Mouse (Mus musculus) CH12.LX (cell line): Measurements from ENCODE around the gene Kcnc2. TPM values are rescaled to one million over a fixed set of nuclear protein-coding genes. Genes with fewer than 3 reads are reported as not detected.

ENCODE experiments used
- DNase-seq: peaks from one replicate; pipeline ENCODE4 v3.0.0-alpha.2; 2013; ENCODE audit errors: extremely low read depth
- H3K27ac ChIP-seq: 2 replicates; pipeline ENCODE4 v1.5.1; 2012; ENCODE audit warnings: low read depth, mild to moderate bottlenecking, control low read depth, moderate library complexity; ENCODE audit not compliant: insufficient read depth
- H3K27me3 ChIP-seq: replicated peaks from 2 replicates; pipeline ENCODE3; 2012; ENCODE audit warnings: inconsistent platforms
- H3K36me3 ChIP-seq, 2 experiments: replicated peaks in 1 of 2; 2 replicates each; pipeline versions ENCODE3 to v1.6.1; 2012; ENCODE audit warnings: inconsistent platforms in 1 of 2, low read length in 1 of 2, mild to moderate bottlenecking in 1 of 2, mixed read lengths in 1 of 2, moderate library complexity in 1 of 2; ENCODE audit not compliant: control insufficient read depth in 1 of 2, insufficient read depth in 1 of 2
- H3K4me1 ChIP-seq, 2 experiments: 2 replicates each; pipeline ENCODE4 v1.6.1; 2012; ENCODE audit warnings: inconsistent platforms in 1 of 2, moderate library complexity in 1 of 2; ENCODE audit not compliant: insufficient read depth in 2 of 2, control insufficient read depth in 1 of 2
- H3K4me2 ChIP-seq: 2 replicates; pipeline ENCODE4 v1.6.1; 2012; ENCODE audit warnings: low read depth, mild to moderate bottlenecking, control low read depth; ENCODE audit not compliant: poor library complexity, insufficient read depth, severe bottlenecking
- H3K4me3 ChIP-seq, 3 experiments: fragments of 150-350 bp in 1 of 3; sonication (generic) in 1 of 3; replicated peaks in 1 of 3; 2 replicates each; pipeline versions ENCODE3 to v1.5.1; 2011 to 2012; ENCODE audit warnings: low read depth in 2 of 3, low read length in 2 of 3, mild to moderate bottlenecking in 2 of 3, moderate library complexity in 2 of 3, control low read depth in 1 of 3, improper control_type of control experiment in 1 of 3, inconsistent platforms in 1 of 3, mixed read lengths in 1 of 3; ENCODE audit not compliant: poor library complexity in 1 of 3
- H3K79me2 ChIP-seq: replicated peaks from 2 replicates; pipeline ENCODE4 v1.6.1; 2012; ENCODE audit warnings: mild to moderate bottlenecking, moderate library complexity; ENCODE audit not compliant: control insufficient read depth, poor library complexity, insufficient read depth, severe bottlenecking; ENCODE audit errors: extremely low read depth
- H3K9ac ChIP-seq: 2 replicates; pipeline ENCODE4 v1.6.1; 2012; ENCODE audit warnings: low read depth, mild to moderate bottlenecking, control low read depth, moderate library complexity; ENCODE audit not compliant: insufficient read depth
- H3K9me3 ChIP-seq: replicated peaks from 2 replicates; pipeline ENCODE3; 2012; ENCODE audit warnings: low read length, inconsistent platforms, mixed read lengths
- BHLHE40 ChIP-seq: IDR thresholded peaks from 2 replicates; pipeline ENCODE4 v1.6.1; 2011; ENCODE audit warnings: mild to moderate bottlenecking, low read depth, low read length, improper control_type of control experiment
- CTCF ChIP-seq, 2 experiments: IDR thresholded peaks in 1 of 2; conservative IDR thresholded peaks in 1 of 2; 2 replicates each; pipeline ENCODE4 v1.5.1; 2011 to 2012; ENCODE audit warnings: low read depth in 2 of 2, low read length in 2 of 2, improper control_type of control experiment in 1 of 2, inconsistent platforms in 1 of 2, mild to moderate bottlenecking in 1 of 2, moderate library complexity in 1 of 2
- ELF1 ChIP-seq: IDR thresholded peaks from 2 replicates; pipeline ENCODE4 v1.6.1; 2014; ENCODE audit warnings: low read depth, mild to moderate bottlenecking, inconsistent platforms, low read length, improper control_type of control experiment
- EP300 ChIP-seq: IDR thresholded peaks from 2 replicates; pipeline ENCODE4 v1.6.1; 2011; ENCODE audit warnings: low read length, improper control_type of control experiment
- ETS1 ChIP-seq: conservative IDR thresholded peaks from 2 replicates; pipeline ENCODE4 v1.6.1; 2012; ENCODE audit warnings: low read depth, mild to moderate bottlenecking, inconsistent platforms, low read length, improper control_type of control experiment, moderate library complexity
- HCFC1 ChIP-seq: IDR thresholded peaks from 2 replicates; pipeline ENCODE4 v1.6.1; 2012; ENCODE audit warnings: low read depth, mild to moderate bottlenecking, inconsistent platforms, low read length, improper control_type of control experiment
- IRF4 ChIP-seq: IDR thresholded peaks from 2 replicates; pipeline ENCODE4 v1.6.1; 2014; ENCODE audit warnings: low read depth, mild to moderate bottlenecking, inconsistent platforms, low read length, improper control_type of control experiment
- JUN ChIP-seq: IDR thresholded peaks from 2 replicates; pipeline ENCODE4 v1.6.1; 2011; ENCODE audit warnings: low read depth, mild to moderate bottlenecking, low read length, improper control_type of control experiment, moderate library complexity; ENCODE audit not compliant: insufficient read depth
- JUND ChIP-seq: conservative IDR thresholded peaks from 2 replicates; pipeline ENCODE4 v1.6.1; 2011; ENCODE audit warnings: low read depth, low read length, improper control_type of control experiment
- MAX ChIP-seq: IDR thresholded peaks from 2 replicates; pipeline ENCODE4 v1.6.1; 2011; ENCODE audit warnings: low read length, improper control_type of control experiment
- MEF2A ChIP-seq: IDR thresholded peaks from 2 replicates; pipeline ENCODE4 v1.6.1; 2014; ENCODE audit warnings: low read depth, mild to moderate bottlenecking, inconsistent platforms, low read length, improper control_type of control experiment, borderline replicate concordance
- MXI1 ChIP-seq: IDR thresholded peaks from 2 replicates; pipeline ENCODE4 v1.6.1; 2011; ENCODE audit warnings: mild to moderate bottlenecking, low read depth, low read length, improper control_type of control experiment
- MYC ChIP-seq: IDR thresholded peaks from 2 replicates; pipeline ENCODE4 v1.6.1; 2011; ENCODE audit warnings: low read depth, mild to moderate bottlenecking, improper control_type of control experiment, low read length
- NRF1 ChIP-seq: IDR thresholded peaks from 2 replicates; pipeline ENCODE4 v1.6.1; 2014; ENCODE audit warnings: low read depth, mild to moderate bottlenecking, inconsistent platforms, low read length, improper control_type of control experiment, moderate library complexity
- RCOR1 ChIP-seq: conservative IDR thresholded peaks from 2 replicates; pipeline ENCODE4 v1.6.1; 2012; ENCODE audit warnings: low read depth, mild to moderate bottlenecking, inconsistent platforms, low read length, improper control_type of control experiment
- SIN3A ChIP-seq: IDR thresholded peaks from 2 replicates; pipeline ENCODE4 v1.6.1; 2012; ENCODE audit warnings: low read length, improper control_type of control experiment, inconsistent platforms
- SMC3 ChIP-seq: IDR thresholded peaks from 2 replicates; pipeline ENCODE4 v1.6.1; 2011; ENCODE audit warnings: low read depth, low read length, improper control_type of control experiment
- ZNF384 ChIP-seq: IDR thresholded peaks from 2 replicates; pipeline ENCODE4 v1.6.1; 2012; ENCODE audit warnings: low read depth, low read length, improper control_type of control experiment, inconsistent platforms
- dilution Hi-C: fragments of 300-500 bp; cut with MboI; formaldehyde crosslinking; loops from 2 replicates; pipeline ENCODE4 v1.14.3; 2020; ENCODE audit warnings: low sequenced_read_pairs; ENCODE audit not compliant: extremely low pct_unique_long_range_greater_than_20kb, extremely low pct_ligation_motif_present
- in situ Hi-C: fragments of 300-500 bp; cut with MboI; formaldehyde crosslinking; loops from 3 replicates; pipeline ENCODE4 v1.14.3; 2019; ENCODE audit warnings: low sequenced_read_pairs, low pct_ligation_motif_present, low pct_unique_long_range_greater_than_20kb, mixed read lengths
- polyA plus RNA-seq: library from polyadenylated mRNA; unstranded; fragments of >175 nt; gene quantifications from 2 replicates; pipeline ENCODE4 v1.2.1, GENCODE M21; 2012; ENCODE audit warnings: low read depth; ENCODE audit not compliant: insufficient read length
- total RNA-seq, 2 experiments: library from RNA; depleted of rRNA; stranded (reverse); fragments of 300-350 nt in 1 of 2; fragments of >200 nt in 1 of 2; gene quantifications; 2 replicates each; pipeline ENCODE4 v1.2.3; 2012 to 2014

Gene Kcnc2
- total and polyA plus RNA-seq, 3 experiments = not detected

- dilution Hi-C loops (no loop called here), in situ Hi-C loops (no loop called here)
- Histone ChIP-seq H3K9me3 (no peaks in the 10 kb centered on the region), H3K4me2 (peak overlapping the region; percentile 29; the same call in 1 of the 2 replicates), H3K36me3 (no peaks in the 10 kb centered on the region), H3K79me2 (no peaks in the 10 kb centered on the region), H3K27ac (no peak overlapping the region), H3K4me1 (no peaks in the 10 kb centered on the region), H3K27me3 (no peaks in the 10 kb centered on the region), H3K4me3 (no peak overlapping the region), H3K9ac (no peak overlapping the region)
- no peak for DNase-seq
- TF ChIP-seq ETS1 (no peak; the same call in 1 of the 2 replicates), MEF2A (0 out of 2 replicates have a peak, but pooled peaks have one; percentile 37), MXI1 (no peak), JUND (peak; percentile 13; the same call in 1 of the 2 replicates), BHLHE40 (peak; percentile 88), IRF4 (peak; percentile 32; the same call in 1 of the 2 replicates), MAX (peak; percentile 87), SMC3 (no peak), MYC (peak; percentile 60; the same call in 1 of the 2 replicates), EP300 (peak; percentile 44; the same call in 1 of the 2 replicates), JUN (peak; percentile 36; the same call in 1 of the 2 replicates)
These were observed 213.6 kb downstream of the Kcnc2 start for GRCm38 (mm10) chr10:112484387-112485105.

DNA sequence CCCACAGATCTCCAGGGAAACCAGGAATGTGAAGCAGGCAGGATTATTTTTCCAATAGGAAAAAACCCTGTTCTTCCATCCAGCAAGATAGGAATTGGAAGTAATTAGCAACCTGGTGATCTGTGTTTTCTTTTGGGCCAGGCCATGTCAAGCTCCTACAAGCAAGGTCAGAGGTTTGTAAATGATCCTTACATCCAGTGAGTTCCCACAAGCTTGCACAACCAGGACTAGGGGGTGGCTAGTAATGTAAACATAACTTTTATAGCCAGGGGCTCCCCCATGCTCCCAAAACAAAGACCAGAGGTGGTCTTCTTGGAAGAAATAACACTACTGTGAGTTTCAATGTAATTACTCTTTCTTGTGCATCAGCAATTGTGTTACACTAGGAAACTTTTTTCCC lies 214.9 kb downstream of the Kcnc2 start:
- dilution Hi-C loops = no loop called here

GRCm38 (mm10) chr10:112488751-112489150 lies 217.8 kb downstream of the Kcnc2 start:
- in situ Hi-C loops = no loop called here
- no peak overlapping the region for H3K9ac ChIP-seq
- no peak overlapping the region for H3K27ac ChIP-seq
- H3K4me3 ChIP-seq = no peak overlapping the region
- H3K4me1 ChIP-seq = no peaks in the 10 kb centered on the region
- no peak overlapping the region for H3K4me2 ChIP-seq
- no peaks in the 10 kb centered on the region for H3K27me3 ChIP-seq
- H3K9me3 ChIP-seq = peaks cover 3% of the 10 kb centered on the region
- H3K36me3 ChIP-seq = no peaks in the 10 kb centered on the region
- DNase-seq = no peak
- TF ChIP-seq RCOR1 (no peak), BHLHE40 (no peak), ZNF384 (no peak), MXI1 (no peak), HCFC1 (no peak), MAX (no peak), SMC3 (no peak), MEF2A (no peak), MYC (no peak), SIN3A (no peak), ELF1 (no peak), CTCF (conservative IDR thresholded peaks at IDR 0.05 in 1 of 2, IDR thresholded peaks at IDR 0.05 in 1 of 2; ENCODE audit: low read depth in 2 of 2, low read length in 2 of 2) (no peak)
- TF ChIP-seq, all 38 proteins: peak for 0
- H3K79me2 ChIP-seq = no peaks in the 10 kb centered on the region
- dilution Hi-C loops = no loop called here

More for the DNA sequence above, 214.9 kb downstream of the Kcnc2 start:
- Histone ChIP-seq H3K9me3 (no peaks in the 10 kb centered on the region), H3K4me1 (no peaks in the 10 kb centered on the region), H3K4me3 (no peak overlapping the region), H3K27me3 (no peaks in the 10 kb centered on the region), H3K36me3 (no peaks in the 10 kb centered on the region), H3K4me2 (no peak overlapping the region), H3K79me2 (no peaks in the 10 kb centered on the region), H3K27ac (no peak overlapping the region), H3K9ac (no peak overlapping the region)
- DNase-seq = no peak
- TF ChIP-seq EP300 (no peak), NRF1 (no peak), JUN (no peak)
- in situ Hi-C loops = no loop called here
